Mouse (Mus musculus) T-helper 2 cell (primary cell): ENCODE measurements around the gene 1110008P14Rik.

ENCODE experiments used
- in situ Hi-C: fragments of 300-600 bp; cut with MboI, MseI; formaldehyde crosslinking; loops from one replicate; pipeline ENCODE4 v1.15.1; 2025; ENCODE audit warnings: high pct_unique_total_duplicates

1110008P14Rik gene

DNA sequence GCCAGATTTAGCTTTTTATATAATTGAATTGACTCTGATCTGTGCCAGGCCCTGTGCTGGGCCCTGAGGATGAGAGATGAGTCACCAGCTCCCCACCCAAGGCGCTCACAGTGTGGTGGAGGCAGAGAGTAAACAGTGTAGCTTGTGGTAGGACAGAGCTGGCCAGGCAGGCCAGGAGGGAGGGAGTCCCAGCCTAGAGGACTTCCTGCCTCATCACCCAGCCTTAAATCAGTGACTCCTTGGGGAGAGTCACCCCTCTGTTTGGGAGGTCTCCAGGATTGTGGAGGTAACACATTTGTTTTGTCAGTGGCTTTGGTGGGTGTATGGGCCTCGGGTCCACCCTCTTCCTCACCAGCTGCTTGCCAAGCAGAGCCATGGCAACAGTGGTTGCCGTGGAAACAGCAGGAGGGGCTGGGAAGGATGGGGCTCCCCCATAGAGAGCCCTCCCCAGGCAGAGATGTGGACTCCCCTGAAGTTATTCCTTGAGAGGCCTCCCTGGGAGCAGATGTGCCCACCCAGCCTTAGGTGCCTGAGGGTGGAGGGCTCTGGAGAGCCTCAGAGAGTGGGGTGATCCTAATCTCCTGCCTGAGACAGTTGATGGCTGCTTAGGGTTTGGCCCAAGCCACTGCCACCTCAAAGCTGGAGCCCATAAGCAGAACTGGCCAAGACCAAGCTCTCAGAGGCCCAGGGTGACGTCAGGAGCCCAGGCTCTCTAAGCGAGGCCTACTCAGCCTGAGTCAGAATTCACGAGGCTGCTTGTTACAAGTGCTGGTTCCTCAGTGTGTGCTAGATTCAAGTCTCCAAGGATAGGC lies 39.0 kb downstream of the 1110008P14Rik start:
- in situ Hi-C loops = no loop called here

DNA sequence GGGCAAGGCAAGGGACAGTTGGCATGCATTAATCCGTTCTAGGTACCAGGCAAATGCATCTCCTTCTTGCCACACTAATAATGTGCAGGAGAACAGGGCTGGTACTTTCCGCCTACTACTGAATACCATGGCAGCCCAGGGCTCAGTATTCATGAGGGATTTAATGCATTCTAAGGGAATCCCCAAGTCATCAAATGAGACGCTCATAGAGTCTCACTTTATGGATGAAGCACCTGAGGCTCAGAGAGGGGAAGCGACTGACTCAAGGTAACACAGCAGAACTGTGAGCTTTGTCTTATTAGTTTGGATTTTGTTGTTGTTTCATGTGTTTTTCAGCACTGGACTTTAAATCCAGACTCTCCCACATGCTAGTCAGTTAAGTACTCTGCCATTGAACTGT lies 39.7 kb downstream of the 1110008P14Rik start:
- in situ Hi-C loops = no loop called here

GRCm38 (mm10) chr2:32341634-32341939 lies 40.2 kb downstream of the 1110008P14Rik start:
- in situ Hi-C loops = no loop called here

DNA sequence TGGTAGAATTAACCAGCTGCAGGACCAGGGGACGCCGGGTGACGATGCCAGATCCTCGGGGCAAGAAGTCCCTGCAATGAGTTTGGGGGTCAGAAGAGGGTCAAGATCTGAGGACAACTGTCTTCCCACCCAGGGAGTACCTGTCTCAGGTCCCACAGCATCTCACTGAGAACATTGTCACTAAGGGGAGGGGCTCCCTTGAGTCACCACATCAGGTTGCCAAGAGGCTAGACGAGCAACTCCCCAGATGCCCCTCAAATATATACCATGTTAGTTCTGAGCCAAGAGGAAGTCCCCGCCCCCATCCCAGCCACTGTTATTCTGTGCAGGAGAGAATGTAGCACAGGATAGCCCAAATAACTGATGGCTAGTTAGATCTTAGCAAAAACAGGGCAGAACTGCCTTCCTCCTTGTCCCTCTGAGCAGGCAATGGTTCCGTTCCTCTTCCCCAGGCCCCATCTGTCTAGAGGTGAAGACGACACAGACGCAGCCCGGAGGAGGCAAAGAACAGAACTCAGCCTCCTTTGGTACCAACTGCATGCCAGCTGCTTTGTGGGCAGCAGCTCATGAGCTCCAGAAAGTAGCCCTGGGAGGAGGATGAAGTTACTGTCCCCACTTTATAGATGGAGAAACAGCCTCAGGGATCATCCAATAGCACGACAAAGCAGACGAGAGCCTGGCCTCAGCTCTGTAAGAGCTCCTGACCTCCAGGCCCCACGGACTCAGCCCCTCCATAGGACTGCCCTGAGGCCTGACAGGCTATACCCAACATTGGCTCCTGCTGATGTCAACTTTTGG lies 40.7 kb downstream of the 1110008P14Rik start:
- in situ Hi-C loops = no loop called here

DNA sequence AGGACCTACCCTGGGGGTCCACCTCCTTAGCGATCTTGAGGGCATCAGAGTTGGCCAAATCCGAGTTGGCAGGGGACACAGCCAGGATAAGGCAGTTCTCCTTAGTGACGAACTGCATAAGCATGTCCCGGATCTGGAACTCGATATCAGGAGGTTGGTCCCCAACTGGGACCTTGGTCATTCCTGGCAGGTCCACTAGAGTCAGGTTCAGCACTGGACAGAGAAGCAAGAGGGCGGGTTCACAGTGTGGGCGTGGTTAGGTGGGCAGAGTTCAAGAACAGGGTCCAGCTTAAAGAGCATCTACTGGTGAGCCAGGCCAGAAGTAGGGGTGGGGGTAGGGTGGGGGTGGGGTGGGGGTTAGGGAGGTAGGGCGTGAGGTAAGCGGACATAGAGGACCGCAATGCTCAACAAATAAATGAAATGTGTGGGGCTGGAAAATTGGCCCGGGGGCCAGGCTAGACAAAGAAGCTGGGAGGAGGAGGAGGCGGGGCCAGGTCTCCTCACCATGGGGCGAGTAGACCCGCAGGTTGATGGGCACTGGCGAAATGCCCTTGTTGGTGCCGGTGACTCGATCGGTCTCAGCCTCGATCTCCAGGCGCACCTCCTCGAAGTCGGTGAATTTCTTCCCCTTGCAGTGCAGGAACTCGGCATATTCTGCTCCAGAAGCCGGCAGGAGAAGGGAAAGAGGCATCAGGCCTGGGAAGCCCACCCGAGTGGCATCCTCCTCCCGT lies 41.7 kb downstream of the 1110008P14Rik start:
- in situ Hi-C loops = no loop called here

GRCm38 (mm10) chr2:32335888-32336287 lies 45.9 kb downstream of the 1110008P14Rik start:
- in situ Hi-C loops = no loop called here

DNA sequence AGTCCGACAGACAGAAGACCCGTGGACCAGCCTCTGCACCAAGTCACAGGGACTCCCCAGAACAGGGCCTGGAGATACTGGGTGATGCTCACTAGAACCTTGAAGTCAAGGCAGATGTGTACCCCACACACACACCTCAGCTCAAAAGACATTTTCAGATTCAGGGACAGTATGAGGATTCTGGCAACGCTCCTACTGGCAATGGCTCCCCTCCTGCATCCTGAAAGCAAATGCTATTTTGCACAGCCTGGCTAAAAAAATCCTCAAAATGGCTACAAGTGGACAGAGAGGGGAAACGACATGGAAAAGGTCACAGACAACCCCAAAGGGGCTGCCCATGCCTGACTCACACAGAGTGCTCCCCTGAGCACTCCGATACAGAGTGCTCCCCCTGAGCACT lies 49.6 kb downstream of the 1110008P14Rik start:
- in situ Hi-C loops = no loop called here

- in situ Hi-C loops = no loop called here
Observed at GRCm38 (mm10) chr2:32329531-32329930, 52.2 kb downstream of the 1110008P14Rik start.

DNA sequence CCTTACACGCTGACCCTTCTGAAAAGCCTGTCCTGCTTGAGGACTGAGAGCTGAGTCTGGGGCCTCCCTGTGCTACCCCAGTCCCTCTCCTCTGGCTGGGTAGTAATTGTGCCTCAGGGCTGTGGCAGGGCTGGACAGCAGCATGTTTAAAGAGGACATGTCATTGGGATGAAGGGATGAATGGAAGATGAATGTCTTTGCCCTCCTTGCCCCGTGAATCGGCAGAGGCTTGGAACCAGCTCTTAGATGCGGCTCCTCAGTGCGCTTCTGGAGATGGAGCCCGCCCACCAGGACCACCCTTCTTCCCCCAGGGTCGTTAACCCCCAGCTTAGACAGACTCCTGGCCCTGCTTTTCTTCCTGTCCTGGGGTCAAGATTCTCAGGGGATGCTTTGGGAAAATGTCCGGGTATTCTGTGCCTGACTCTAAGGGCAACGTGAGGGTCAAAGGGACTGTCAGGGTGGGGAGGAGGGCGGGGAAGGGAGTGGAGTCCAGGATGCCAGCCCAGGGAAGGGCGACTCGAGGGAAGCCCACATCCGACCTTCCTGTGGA lies 52.8 kb downstream of the 1110008P14Rik start:
- in situ Hi-C loops = no loop called here

GRCm38 (mm10) chr2:32327200-32327599 lies 54.5 kb downstream of the 1110008P14Rik start:
- in situ Hi-C loops = no loop called here
